Mouse (Mus musculus): ENCODE measurements around the gene Adamts8.

Adamts8 gene

DNA sequence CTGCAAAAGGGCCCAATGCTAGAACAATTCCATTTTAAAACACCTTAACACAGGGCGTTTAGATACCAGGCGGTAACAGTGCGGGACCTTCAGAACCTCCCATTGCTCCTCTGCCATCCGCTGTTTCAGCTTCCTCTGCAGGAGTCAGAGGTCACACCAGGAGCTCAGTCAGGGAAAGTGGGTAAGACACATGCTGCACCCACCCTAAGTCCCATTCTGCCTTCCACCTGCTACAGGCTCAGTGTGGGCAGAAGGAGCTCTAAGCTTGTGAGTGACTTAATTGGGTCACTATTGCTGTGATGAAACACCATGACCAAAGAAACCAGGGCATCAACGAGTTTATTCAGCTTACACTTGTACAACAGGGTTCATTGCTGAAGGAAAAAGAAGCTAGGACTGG is 50.7 kb downstream of the Adamts8 start:
- DNase-seq: peak in 1 of 2 experiments; percentile 3

GRCm38 (mm10) chr9:30996590-30997562 is 54.5 kb downstream of the Adamts8 start:
- no peak for DNase-seq

DNA sequence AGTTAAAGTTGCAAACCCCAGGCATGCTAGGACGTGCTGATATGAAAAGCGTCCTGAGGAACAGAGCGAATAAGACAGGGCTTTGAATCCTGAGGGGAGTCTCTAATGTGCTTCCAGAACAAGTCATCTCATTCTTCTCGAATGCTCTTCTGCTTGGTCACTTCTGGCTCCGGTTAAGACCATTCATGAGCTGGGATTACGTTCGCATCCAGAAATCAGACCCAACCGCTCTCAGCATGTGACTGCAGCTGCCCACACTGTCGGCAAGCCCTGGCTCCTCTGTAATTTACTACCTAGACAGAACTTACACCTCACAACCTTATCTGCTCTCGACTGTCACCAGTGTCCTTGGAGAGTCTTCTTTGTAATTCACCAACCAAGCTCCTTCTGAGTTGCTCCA is 58.3 kb downstream of the Adamts8 start:
- DNase-seq: no peak

GRCm38 (mm10) chr9:31002528-31002927 is 60.2 kb downstream of the Adamts8 start:
- no peak for DNase-seq

GRCm38 (mm10) chr9:31009334-31009733 is 67.0 kb downstream of the Adamts8 start:
- no peak for DNase-seq

GRCm38 (mm10) chr9:31010040-31010439 is 67.7 kb downstream of the Adamts8 start:
- DNase-seq: no peak

- DNase-seq: no peak
These were observed 68.4 kb downstream of the Adamts8 start for GRCm38 (mm10) chr9:31010749-31011148.

GRCm38 (mm10) chr9:31011533-31011932 is 69.2 kb downstream of the Adamts8 start:
- no peak for DNase-seq

GRCm38 (mm10) chr9:31012674-31013073 is 70.3 kb downstream of the Adamts8 start:
- no peak for DNase-seq

- no peak for DNase-seq
These were observed 71.1 kb downstream of the Adamts8 start for GRCm38 (mm10) chr9:31013415-31013814.

Measured in cerebellum, postnatal 10 days (tissue).